Mouse (Mus musculus) heart, embryonic 16.5 days (tissue): ENCODE measurements at regions not wholly inside any gene's neighbourhood (a gene's known extent, or its start where the extent isn't known, plus 50 kb on each side); places are given as distances from the start of the nearest gene placed in this dataset.

Experiments
- ATAC-seq: fragments of 200-750 bp; cut with Nextera tagmentation; replicated peaks from 2 replicates; pipeline ENCODE4 v1.8.0; 2017; ENCODE audit warnings: moderate number of reproducible peaks; ENCODE audit not compliant: insufficient read depth, low FRiP score; ENCODE audit errors: extremely low read depth
- H3K27ac ChIP-seq: fragments of 300-500 bp; sonication (generic); 2 replicates; pipeline ENCODE4 v1.5.1; 2014; ENCODE audit warnings: mild to moderate bottlenecking, low read length, control low read depth, moderate library complexity
- H3K27me3 ChIP-seq: fragments of 300-500 bp; sonication (generic); 2 replicates; pipeline ENCODE4 v1.6.1; 2014; ENCODE audit warnings: low read length, mixed read lengths; ENCODE audit not compliant: control insufficient read depth, insufficient read depth
- H3K36me3 ChIP-seq: fragments of 300-500 bp; sonication (generic); 2 replicates; pipeline ENCODE4 v1.6.1; 2014; ENCODE audit not compliant: control insufficient read depth, insufficient read depth
- H3K4me1 ChIP-seq: fragments of 300-500 bp; sonication (generic); 2 replicates; pipeline ENCODE4 v1.6.1; 2014; ENCODE audit warnings: low read length, mixed read lengths; ENCODE audit not compliant: control insufficient read depth, insufficient read depth
- H3K4me2 ChIP-seq: fragments of 300-500 bp; sonication (generic); 2 replicates; pipeline ENCODE4 v1.6.1; 2014; ENCODE audit warnings: low read depth, mild to moderate bottlenecking, control low read depth, low read length
- H3K4me3 ChIP-seq: fragments of 300-500 bp; sonication (generic); 2 replicates; pipeline ENCODE4 v1.5.1; 2014; ENCODE audit warnings: mild to moderate bottlenecking, control low read depth, low read length
- H3K9ac ChIP-seq: fragments of 300-500 bp; sonication (generic); 2 replicates; pipeline ENCODE4 v1.6.1; 2014; ENCODE audit warnings: low read length, control low read depth
- H3K9me3 ChIP-seq: fragments of 300-500 bp; sonication (generic); replicated peaks from 2 replicates; pipeline ENCODE4 v1.6.1; 2016; ENCODE audit warnings: low read length; ENCODE audit not compliant: control insufficient read depth
- WGBS: fragments of 180-500 bp; shearing (Covaris S2); extraction: QIAGEN DNeasy Blood & Tissue Kit; methylation state at CpG from one replicate; pipeline ENCODE4 v1.1.7; 2014; 5-methylcytosine and 5-hydroxymethylcytosine counted together

DNA sequence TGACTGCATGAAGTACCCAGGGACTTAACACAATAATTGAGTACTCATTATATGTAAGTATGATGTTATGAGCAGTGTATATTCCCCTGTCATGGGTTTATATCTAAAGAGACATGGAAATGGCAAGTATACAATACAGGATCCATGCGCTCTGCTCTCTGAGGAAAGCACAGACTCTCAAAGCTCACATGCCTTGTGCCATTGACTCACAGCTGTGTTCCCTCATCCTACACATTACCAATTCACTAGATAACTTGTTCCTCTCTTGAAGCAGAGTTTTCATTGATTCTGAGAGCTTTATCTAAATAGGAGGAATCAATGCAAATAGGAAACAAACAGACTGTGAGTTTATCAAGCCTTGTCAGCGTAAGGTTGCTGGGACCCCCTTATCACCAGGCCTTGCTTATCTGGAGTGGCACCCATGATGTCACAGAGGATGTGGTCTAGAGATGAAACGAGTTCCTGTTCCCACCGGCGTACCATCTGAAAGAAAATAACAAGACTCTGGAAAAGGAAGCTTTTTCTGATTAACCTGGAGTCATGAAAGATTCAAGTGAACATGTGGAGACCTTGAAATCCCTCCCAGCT is 138.4 kb upstream of the Hapln1 start:
- H3K4me1 ChIP-seq = no peaks in the 10 kb centered on the region; the same call in 1 of the 2 replicates
- no peak overlapping the region for H3K27ac ChIP-seq
- H3K4me3 ChIP-seq = no peak overlapping the region
- ATAC-seq = peak; percentile 63; the same call in 1 of the 2 replicates
- H3K9ac ChIP-seq = no peak overlapping the region
- no peaks in the 10 kb centered on the region for H3K36me3 ChIP-seq
- 25% methylated on average over 5 of the region's 5 CpGs for WGBS
- no peaks in the 10 kb centered on the region for H3K9me3 ChIP-seq
- no peaks in the 10 kb centered on the region for H3K27me3 ChIP-seq
- no peak overlapping the region for H3K4me2 ChIP-seq

DNA sequence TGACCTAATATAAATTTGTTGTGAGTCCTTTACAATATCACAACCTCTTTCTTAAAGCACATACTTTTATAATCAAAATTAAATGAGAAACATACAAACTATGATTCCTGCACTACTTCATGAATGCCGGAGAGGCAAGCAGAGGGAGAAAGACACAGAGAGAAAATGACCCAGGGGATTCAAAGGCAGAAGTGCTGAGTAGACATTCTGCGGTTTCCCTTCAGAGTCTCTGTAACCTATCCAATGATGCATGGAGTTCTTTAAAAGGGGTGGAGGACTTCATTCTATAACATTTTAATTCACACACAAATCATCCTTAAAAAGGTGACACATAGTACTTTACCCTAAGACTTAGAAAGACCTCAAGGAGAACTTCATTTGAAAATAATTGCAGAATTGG is 129.1 kb upstream of the Hapln1 start:
- H3K9ac ChIP-seq = no peak overlapping the region
- no peaks in the 10 kb centered on the region for H3K27me3 ChIP-seq
- no peaks in the 10 kb centered on the region for H3K4me1 ChIP-seq
- no peaks in the 10 kb centered on the region for H3K9me3 ChIP-seq
- H3K4me2 ChIP-seq = no peak overlapping the region
- no peak overlapping the region for H3K27ac ChIP-seq
- H3K4me3 ChIP-seq = no peak overlapping the region
- no peaks in the 10 kb centered on the region for H3K36me3 ChIP-seq
- no peak for ATAC-seq
- 80% methylated on average over 2 of the region's 2 CpGs for WGBS

DNA sequence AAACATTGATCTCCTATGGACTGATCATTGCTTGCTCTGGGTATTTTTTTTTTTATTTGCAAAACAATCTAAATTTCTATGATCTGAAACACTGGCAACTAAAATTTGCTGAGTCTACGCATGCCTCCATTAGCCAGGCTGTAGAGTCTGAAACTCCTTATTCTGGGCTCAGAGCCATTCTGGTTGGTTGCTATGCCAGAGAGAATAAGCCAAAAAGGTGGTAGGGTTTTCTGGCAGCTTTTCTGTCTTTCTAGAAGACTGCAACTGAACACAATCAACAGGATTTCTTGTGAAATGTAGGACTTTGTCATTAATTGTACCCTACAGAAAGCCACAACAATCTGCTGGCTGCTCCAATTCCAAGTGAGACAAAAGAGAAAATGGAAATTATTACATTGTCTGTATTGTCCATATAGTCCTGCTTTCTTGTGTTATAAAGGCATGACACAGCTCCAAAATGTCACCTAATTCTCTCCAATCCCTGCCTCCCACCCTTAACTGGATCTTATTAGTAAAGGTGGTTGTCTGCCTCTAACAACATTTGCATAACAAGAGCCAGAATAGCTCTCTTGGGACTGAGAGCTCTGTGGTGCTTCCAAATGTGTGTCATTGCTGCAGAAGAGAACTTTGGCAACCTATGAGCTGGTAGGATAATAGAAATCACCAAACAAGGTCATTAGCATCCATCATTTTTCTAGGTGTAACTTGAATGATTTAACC is 126.7 kb upstream of the Hapln1 start:
- Histone ChIP-seq H3K27ac (no peak overlapping the region), H3K4me3 (no peak overlapping the region), H3K9ac (no peak overlapping the region), H3K27me3 (no peaks in the 10 kb centered on the region), H3K4me1 (no peaks in the 10 kb centered on the region), H3K4me2 (no peak overlapping the region), H3K9me3 (no peaks in the 10 kb centered on the region), H3K36me3 (no peaks in the 10 kb centered on the region)
- no peak for ATAC-seq
- WGBS = 97% methylated on average over 1 of the region's 1 CpGs

DNA sequence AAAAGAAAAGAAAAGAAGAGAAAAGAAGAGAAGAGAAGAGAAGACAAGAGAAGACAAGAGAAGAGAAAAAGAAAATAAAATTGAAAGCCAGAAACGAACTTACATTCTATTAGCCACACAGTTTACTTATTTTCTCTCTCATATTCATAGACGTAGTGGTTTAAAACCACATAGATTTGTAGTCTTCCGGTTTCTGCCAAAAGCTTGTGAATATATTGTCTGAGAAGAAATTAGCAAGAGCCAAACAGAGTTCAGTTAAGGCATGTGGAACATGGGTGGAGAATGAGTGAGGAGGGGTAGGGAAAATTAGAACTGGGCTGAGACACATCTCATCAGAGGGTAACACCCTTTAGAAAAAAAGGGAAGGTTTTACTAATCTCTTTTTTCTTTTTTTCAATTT is 120.8 kb upstream of the Hapln1 start:
- Histone ChIP-seq H3K4me3 (no peak overlapping the region), H3K9me3 (no peaks in the 10 kb centered on the region), H3K27me3 (no peaks in the 10 kb centered on the region), H3K4me2 (no peak overlapping the region), H3K9ac (no peak overlapping the region), H3K4me1 (no peaks in the 10 kb centered on the region), H3K27ac (no peak overlapping the region), H3K36me3 (no peaks in the 10 kb centered on the region)
- no peak for ATAC-seq
- 78% methylated on average over 3 of the region's 3 CpGs for WGBS

DNA sequence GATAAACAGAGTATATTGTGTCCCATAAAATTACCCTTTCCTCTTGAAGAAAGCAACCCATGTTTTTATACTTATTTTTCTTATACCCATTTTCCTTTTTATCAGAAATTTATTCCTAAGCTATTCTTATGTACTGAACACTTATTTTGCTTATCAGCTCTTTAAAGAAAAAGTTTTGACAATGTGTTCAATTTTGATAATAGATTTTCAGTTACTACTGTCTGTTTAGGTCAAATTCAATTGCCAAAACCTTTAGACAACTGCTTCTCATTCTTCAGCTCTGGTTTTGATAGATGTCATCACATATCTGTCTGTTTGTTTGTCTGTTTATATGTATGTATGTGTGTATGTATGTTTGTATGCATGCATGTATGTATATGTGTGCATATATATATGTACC is 117.8 kb upstream of the Hapln1 start:
- no peaks in the 10 kb centered on the region for H3K27me3 ChIP-seq
- no peak overlapping the region for H3K9ac ChIP-seq
- H3K4me2 ChIP-seq = no peak overlapping the region
- no peak for ATAC-seq
- H3K9me3 ChIP-seq = no peaks in the 10 kb centered on the region
- no peaks in the 10 kb centered on the region for H3K36me3 ChIP-seq
- no peak overlapping the region for H3K27ac ChIP-seq
- peaks cover 3% of the 10 kb centered on the region; the same call in 1 of the 2 replicates for H3K4me1 ChIP-seq
- H3K4me3 ChIP-seq = no peak overlapping the region

DNA sequence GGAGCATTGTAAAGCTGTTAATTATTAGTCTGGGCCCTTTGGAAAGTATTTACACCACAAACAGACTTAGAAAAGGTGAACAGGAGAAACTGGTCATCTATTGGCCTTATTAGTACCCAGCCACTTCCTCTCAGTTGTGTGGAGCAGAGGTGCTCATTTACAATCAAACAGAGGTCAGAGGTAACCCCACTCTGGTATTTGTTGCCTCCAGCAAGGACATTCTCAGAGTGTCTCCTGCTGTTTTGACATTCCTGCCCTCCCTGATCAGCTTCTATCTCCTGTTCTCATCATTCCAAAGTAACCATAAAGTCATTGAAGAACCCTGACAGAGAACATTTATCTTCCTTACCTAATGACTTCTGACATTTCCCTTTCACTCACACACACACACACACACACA is 116.1 kb upstream of the Hapln1 start:
- Histone ChIP-seq H3K9me3 (no peaks in the 10 kb centered on the region), H3K27me3 (no peaks in the 10 kb centered on the region), H3K27ac (no peak overlapping the region), H3K36me3 (no peaks in the 10 kb centered on the region), H3K4me2 (no peak overlapping the region), H3K4me3 (no peak overlapping the region), H3K9ac (no peak overlapping the region), H3K4me1 (peaks cover 3% of the 10 kb centered on the region; the same call in 1 of the 2 replicates)
- ATAC-seq = no peak

DNA sequence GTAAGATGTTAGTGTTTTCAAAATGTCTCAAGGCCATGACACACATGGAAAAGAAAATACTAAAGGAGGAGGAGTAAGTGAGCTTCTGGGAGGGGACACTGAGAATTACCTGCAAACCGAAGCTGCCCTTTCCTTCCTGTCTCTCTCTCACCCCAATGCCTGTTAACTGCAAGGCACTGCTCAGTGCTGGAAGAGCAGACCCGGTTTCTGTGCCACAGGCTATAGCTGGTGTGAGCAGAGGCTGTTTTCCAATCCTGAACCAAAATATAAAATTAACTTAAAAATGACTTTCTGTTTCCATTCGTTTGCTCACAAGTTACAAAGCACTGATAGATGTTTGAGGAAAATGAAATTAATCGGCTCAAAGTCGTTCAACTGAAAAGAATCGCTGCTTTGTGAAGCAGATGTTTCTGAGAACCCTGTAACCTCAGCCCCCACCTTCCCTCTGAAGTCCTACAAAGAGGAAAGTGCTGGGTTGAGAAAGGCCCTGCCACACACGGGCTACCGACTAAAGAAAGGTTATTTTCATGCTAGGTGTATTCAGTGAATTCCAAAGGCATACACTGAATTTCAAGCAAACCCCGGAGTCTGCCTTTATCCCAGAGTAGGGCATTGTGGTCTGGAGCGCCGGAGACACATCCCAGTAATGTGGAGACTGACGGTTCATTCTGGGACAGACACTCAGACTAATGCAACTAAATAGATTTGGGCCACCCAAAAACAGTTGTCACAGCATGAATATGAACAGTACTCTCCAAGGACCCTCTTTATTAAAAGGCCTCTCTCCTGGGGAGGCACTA is 111.1 kb upstream of the Hapln1 start:
- peak; percentile 69; the same call in 1 of the 2 replicates for ATAC-seq
- Histone ChIP-seq H3K4me1 (peaks cover 3% of the 10 kb centered on the region; the same call in 1 of the 2 replicates), H3K9me3 (no peaks in the 10 kb centered on the region), H3K4me3 (no peak overlapping the region), H3K27me3 (no peaks in the 10 kb centered on the region), H3K27ac (no peak overlapping the region), H3K9ac (no peak overlapping the region), H3K4me2 (no peak overlapping the region), H3K36me3 (no peaks in the 10 kb centered on the region)
- WGBS = 60% methylated on average over 12 of the region's 12 CpGs

DNA sequence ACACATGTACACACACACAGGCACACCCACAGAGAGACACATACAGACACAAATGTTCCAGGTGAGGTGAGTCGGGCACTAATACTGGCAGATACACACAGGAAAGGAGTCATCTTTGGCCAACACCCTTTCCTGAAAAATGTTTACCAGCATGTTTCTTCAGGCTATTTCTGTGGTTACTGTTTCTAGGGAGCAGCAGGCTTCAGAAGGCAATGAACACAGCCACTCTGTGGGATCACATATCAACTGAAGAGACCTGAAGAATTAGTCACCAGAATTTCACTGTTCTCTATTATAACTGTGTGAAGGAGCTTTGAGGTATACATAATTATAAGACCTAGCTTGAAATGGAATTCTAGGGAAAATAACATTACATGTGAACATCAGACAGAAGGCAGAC is 94.7 kb upstream of the Hapln1 start:
- Histone ChIP-seq H3K36me3 (no peaks in the 10 kb centered on the region), H3K9ac (no peak overlapping the region), H3K4me3 (no peak overlapping the region), H3K27ac (no peak overlapping the region), H3K4me2 (no peak overlapping the region), H3K4me1 (no peaks in the 10 kb centered on the region), H3K9me3 (no peaks in the 10 kb centered on the region), H3K27me3 (no peaks in the 10 kb centered on the region)
- no peak for ATAC-seq
- WGBS = 67% methylated on average over 1 of the region's 1 CpGs

DNA sequence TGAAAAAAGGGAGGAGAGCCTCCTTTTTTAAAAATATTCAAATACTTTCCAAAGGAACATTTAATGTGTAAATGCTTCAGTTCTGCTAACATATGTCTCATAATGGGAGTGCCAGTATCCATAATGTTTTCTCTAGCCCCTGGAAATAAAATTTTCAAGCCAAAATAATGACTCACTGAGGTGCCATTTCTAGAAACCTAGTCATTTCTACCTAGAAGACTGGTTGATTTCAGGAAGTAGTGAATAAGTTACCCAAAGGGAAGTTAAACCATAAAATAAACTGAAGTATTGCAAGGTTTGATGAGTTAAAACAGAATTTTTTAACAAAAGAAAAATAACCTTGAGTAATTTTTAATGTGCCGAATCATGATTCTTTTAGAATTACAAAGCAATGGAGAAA is 85.8 kb upstream of the Hapln1 start:
- Histone ChIP-seq H3K4me2 (no peak overlapping the region), H3K27me3 (no peaks in the 10 kb centered on the region), H3K9me3 (no peaks in the 10 kb centered on the region), H3K4me3 (no peak overlapping the region), H3K27ac (no peak overlapping the region), H3K36me3 (no peaks in the 10 kb centered on the region), H3K9ac (no peak overlapping the region), H3K4me1 (no peaks in the 10 kb centered on the region)
- 93% methylated on average over 1 of the region's 1 CpGs for WGBS
- ATAC-seq = no peak
